Mouse (Mus musculus) intestine, postnatal 0 days (tissue): ENCODE results near the gene Gpr146. TPM values are rescaled to one million over a fixed set of nuclear protein-coding genes. Genes with fewer than 3 reads are reported as not detected.

ENCODE experiments used
- ATAC-seq: fragments of 200-750 bp; cut with Nextera tagmentation; 2 replicates; pipeline ENCODE4 v1.8.0; 2017; ENCODE audit warnings: mild to moderate bottlenecking, moderate TSS enrichment, moderate library complexity
- H3K27ac ChIP-seq: fragments of 300-500 bp; sonication (generic); 2 replicates; pipeline ENCODE4 v1.5.1; 2014; ENCODE audit warnings: mild to moderate bottlenecking, low read depth, low read length, moderate library complexity
- H3K27me3 ChIP-seq: fragments of 300-500 bp; sonication (generic); replicated peaks from 2 replicates; pipeline ENCODE4 v1.6.1; 2014; ENCODE audit warnings: low read length, mixed read lengths; ENCODE audit not compliant: control insufficient read depth, insufficient read depth
- H3K36me3 ChIP-seq: fragments of 300-500 bp; sonication (generic); 2 replicates; pipeline ENCODE4 v1.6.1; 2014; ENCODE audit warnings: mild to moderate bottlenecking, moderate library complexity; ENCODE audit not compliant: control insufficient read depth, insufficient read depth
- H3K4me1 ChIP-seq: fragments of 300-500 bp; sonication (generic); replicated peaks from 2 replicates; pipeline ENCODE4 v1.6.1; 2014; ENCODE audit warnings: antibody characterized with exemption, low read length, mixed read lengths; ENCODE audit not compliant: control insufficient read depth, insufficient read depth
- H3K4me2 ChIP-seq: fragments of 300-500 bp; sonication (generic); replicated peaks from 2 replicates; pipeline ENCODE4 v1.6.1; 2014; ENCODE audit warnings: low read depth, mild to moderate bottlenecking, moderate library complexity
- H3K4me3 ChIP-seq: fragments of 300-500 bp; sonication (generic); 2 replicates; pipeline ENCODE4 v1.5.1; 2014; ENCODE audit warnings: low read depth, low read length
- H3K9ac ChIP-seq: fragments of 300-500 bp; sonication (generic); 2 replicates; pipeline ENCODE4 v1.6.1; 2014; ENCODE audit warnings: mild to moderate bottlenecking, low read depth, low read length
- H3K9me3 ChIP-seq: fragments of 300-500 bp; sonication (generic); 2 replicates; pipeline ENCODE4 v1.6.1; 2016; ENCODE audit warnings: mixed run types; ENCODE audit not compliant: control insufficient read depth
- CTCF ChIP-seq: sonication (generic); IDR thresholded peaks from 2 replicates; pipeline ENCODE4 v1.5.1; 2016; ENCODE audit warnings: low read depth, mild to moderate bottlenecking, control low read depth, antibody characterized with exemption, moderate library complexity
- WGBS: fragments of 180-500 bp; shearing (Covaris S2); extraction: QIAGEN DNeasy Blood & Tissue Kit; methylation state at CpG from one replicate; pipeline ENCODE4 v1.1.7; 2014; 5-methylcytosine and 5-hydroxymethylcytosine counted together
- polyA plus RNA-seq: library from polyadenylated mRNA; unstranded; fragments of >200 nt; fragmentation: Nextera tagmentation; extraction: Ambion mirVana; gene quantifications from 2 replicates; pipeline ENCODE4 v1.2.1, GENCODE M21; 2015

Gene Gpr146
- polyA plus RNA-seq, 1 experiment from 2014 or later: 2.6 TPM

GRCm38 (mm10) chr5:139405953-139406352 lies 28.5 kb downstream of the Gpr146 start:
- ATAC-seq: no peak
- Histone ChIP-seq H3K4me3 (no peak overlapping the region), H3K4me2 (no peak overlapping the region), H3K9me3 (no peaks in the 10 kb centered on the region), H3K27me3 (no peaks in the 10 kb centered on the region), H3K4me1 (0 out of 2 replicates have a peak, but pooled peaks cover 5% of the 10 kb centered on the region), H3K36me3 (no peaks in the 10 kb centered on the region; the same call in 1 of the 2 replicates), H3K9ac (no peak overlapping the region), H3K27ac (no peak overlapping the region)
- WGBS: 65% methylated on average over 3 of the region's 3 CpGs
- TF ChIP-seq CTCF: no peak

DNA sequence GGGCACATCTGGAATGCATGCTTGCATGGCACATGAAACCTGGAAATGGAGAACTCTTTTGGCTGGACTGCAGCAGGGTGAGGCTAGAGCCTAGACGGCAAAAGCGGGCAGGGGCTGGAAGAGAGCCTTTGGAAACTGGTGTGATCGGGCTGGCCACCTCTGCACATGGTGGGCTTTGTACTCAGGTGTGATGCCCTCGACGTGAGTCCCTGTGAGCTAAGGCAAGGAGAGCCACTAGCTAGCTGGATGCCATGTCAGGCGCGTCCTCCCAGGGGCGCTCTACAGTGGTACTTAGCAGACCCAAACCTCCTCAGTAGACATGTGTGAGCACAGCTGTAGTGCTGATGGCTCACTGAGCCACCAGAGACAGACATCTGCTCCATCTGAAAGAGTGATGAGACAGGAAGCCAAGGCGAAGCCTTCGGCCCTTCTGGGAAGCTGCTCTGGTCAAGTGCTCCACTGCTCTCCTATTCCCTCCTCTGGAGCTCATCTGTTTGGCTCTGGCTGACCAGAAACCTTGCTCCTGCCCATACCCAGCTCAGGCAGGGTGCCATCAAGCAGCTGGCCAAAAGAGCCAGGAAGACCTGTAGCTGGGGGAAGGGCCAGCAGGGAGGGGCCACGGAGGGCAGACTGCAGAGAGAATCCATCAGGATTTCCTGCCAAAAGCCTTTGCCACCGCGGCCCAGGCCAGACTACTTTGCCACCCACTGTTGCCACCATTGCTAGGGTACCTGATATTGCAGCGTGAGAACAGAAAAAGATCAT lies 29.8 kb downstream of the Gpr146 start:
- WGBS: 88% methylated on average over 14 of the region's 14 CpGs
- H3K4me1 ChIP-seq: 0 out of 2 replicates have a peak, but pooled peaks cover 5% of the 10 kb centered on the region
- no peaks in the 10 kb centered on the region for H3K9me3 ChIP-seq
- H3K27ac ChIP-seq: no peak overlapping the region
- ATAC-seq: no peak
- no peak overlapping the region for H3K4me3 ChIP-seq
- H3K36me3 ChIP-seq: no peaks in the 10 kb centered on the region; the same call in 1 of the 2 replicates
- no peak overlapping the region for H3K9ac ChIP-seq
- H3K4me2 ChIP-seq: no peak overlapping the region
- H3K27me3 ChIP-seq: no peaks in the 10 kb centered on the region
- no peak for TF ChIP-seq CTCF

GRCm38 (mm10) chr5:139408511-139408910 lies 31.0 kb downstream of the Gpr146 start:
- 0 out of 2 replicates have a peak, but pooled peaks cover 5% of the 10 kb centered on the region for H3K4me1 ChIP-seq
- WGBS: 82% methylated on average over 7 of the region's 7 CpGs
- no peak for ATAC-seq
- H3K36me3 ChIP-seq: no peaks in the 10 kb centered on the region
- no peaks in the 10 kb centered on the region for H3K9me3 ChIP-seq
- no peak overlapping the region for H3K27ac ChIP-seq
- H3K27me3 ChIP-seq: no peaks in the 10 kb centered on the region
- no peak for TF ChIP-seq CTCF
- H3K4me3 ChIP-seq: no peak overlapping the region
- no peak overlapping the region for H3K9ac ChIP-seq
- no peak overlapping the region for H3K4me2 ChIP-seq

GRCm38 (mm10) chr5:139409412-139409811 lies 31.9 kb downstream of the Gpr146 start:
- peak; percentile 15; the same call in 1 of the 2 replicates for TF ChIP-seq CTCF
- peak; percentile 61 for ATAC-seq
- H3K9me3 ChIP-seq: no peaks in the 10 kb centered on the region
- no peak overlapping the region for H3K9ac ChIP-seq
- H3K27me3 ChIP-seq: no peaks in the 10 kb centered on the region
- H3K27ac ChIP-seq: no peak overlapping the region; the same call in 1 of the 2 replicates
- 0 out of 2 replicates have a peak overlapping the region, but pooled peaks have one; percentile 9 for H3K4me2 ChIP-seq
- no peak overlapping the region for H3K4me3 ChIP-seq
- 27% methylated on average over 12 of the region's 12 CpGs for WGBS
- 0 out of 2 replicates have a peak, but pooled peaks cover 8% of the 10 kb centered on the region for H3K4me1 ChIP-seq
- no peaks in the 10 kb centered on the region for H3K36me3 ChIP-seq

DNA sequence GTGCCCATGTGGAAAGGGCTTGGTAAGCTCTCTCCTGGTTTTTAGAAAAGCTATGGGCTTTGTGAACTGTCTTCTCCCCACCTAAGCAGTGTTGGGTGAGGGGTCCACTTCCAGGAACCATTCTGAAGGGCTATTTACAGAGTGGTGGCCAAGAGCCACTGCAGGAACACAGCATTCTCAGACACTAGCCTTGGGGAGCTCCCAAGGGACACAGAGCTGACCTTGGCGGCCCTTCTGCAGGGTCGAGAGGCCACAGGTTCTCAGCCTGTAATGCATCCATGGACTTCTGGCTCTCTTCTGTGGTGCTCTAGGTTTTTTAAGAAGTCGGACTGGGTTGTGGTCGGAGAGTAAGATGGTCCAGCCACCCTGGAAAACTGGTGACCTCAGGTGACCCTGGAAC lies 32.6 kb downstream of the Gpr146 start:
- WGBS: 96% methylated on average over 4 of the region's 4 CpGs
- no peak for TF ChIP-seq CTCF
- Histone ChIP-seq H3K9ac (no peak overlapping the region), H3K9me3 (no peaks in the 10 kb centered on the region), H3K27me3 (no peaks in the 10 kb centered on the region), H3K4me2 (no peak overlapping the region), H3K4me3 (no peak overlapping the region), H3K27ac (no peak overlapping the region), H3K4me1 (0 out of 2 replicates have a peak, but pooled peaks cover 8% of the 10 kb centered on the region), H3K36me3 (no peaks in the 10 kb centered on the region)
- ATAC-seq: no peak

GRCm38 (mm10) chr5:139411117-139411516 lies 33.6 kb downstream of the Gpr146 start:
- no peaks in the 10 kb centered on the region for H3K9me3 ChIP-seq

More at GRCm38 (mm10) chr5:139411117-139411516, 33.6 kb downstream of the Gpr146 start:
- H3K27ac ChIP-seq: no peak overlapping the region
- no peak overlapping the region for H3K4me2 ChIP-seq
- H3K9ac ChIP-seq: no peak overlapping the region
- H3K4me3 ChIP-seq: no peak overlapping the region
- no peaks in the 10 kb centered on the region for H3K36me3 ChIP-seq
- WGBS: 92% methylated on average over 6 of the region's 6 CpGs
- no peak for TF ChIP-seq CTCF
- 0 out of 2 replicates have a peak, but pooled peaks cover 8% of the 10 kb centered on the region for H3K4me1 ChIP-seq
- H3K27me3 ChIP-seq: no peaks in the 10 kb centered on the region
- no peak for ATAC-seq
